Mouse (Mus musculus): Measurements from ENCODE around the gene Pced1a. TPM values are rescaled to one million over a fixed set of nuclear protein-coding genes. Genes with fewer than 3 reads are reported as not detected.
A peak's percentile ranks its signal among the peaks of the same experiment; 100 is the strongest.

Gene Pced1a
- polyA plus RNA-seq, 1 experiment from 2014 or later = 9.0 TPM

DNA sequence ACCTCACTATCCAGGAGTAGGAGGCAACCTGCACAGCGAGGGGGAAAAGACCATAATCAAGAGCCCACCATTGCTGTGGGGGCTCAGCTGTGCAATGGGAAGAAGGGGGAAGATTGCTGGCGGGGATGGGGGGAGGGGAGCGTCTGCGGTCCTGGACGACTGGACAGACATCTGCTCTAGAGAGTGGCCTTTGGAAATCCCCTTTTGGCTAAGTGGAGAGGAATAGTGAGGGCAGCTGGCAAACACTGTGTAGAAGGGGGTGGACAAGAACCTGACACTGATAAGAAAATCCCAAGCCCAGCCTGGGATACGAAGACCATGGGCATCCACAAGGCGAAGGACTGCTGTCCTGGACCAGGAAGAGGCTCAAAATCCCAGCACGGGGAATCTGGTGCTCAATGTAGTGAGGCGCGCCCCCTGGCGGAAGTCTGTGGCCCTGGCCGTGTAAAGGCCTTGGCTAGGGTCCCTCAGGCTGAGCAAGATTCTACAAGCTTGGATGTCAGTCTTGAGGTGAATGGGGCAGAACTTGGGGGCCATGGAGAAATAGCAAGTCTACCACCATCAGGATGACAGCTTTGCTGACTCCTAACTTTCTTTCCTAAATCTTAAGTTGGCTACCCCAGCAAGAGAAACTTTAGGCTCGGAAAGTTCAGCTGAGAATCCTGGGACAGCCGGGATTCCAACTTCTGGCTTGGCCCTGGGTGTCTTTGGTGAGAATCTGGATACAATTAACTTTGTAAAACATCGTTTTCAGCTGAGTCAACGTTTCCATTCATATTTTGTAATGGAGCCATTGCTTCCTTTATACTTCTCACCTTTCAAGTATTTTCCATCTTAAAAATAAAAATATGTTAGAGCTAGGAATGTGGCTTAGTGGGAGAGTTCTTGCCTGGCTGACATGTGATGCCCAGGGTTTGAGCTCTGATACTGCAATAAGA, 12.7 kb downstream of the Pced1a start:
- ATAC-seq (ENCODE audit: insufficient number of reproducible peaks, low FRiP score) = no peak
- Histone ChIP-seq H3K9ac (no peak overlapping the region), H3K27ac (ENCODE audit: poor library complexity, severe bottlenecking) (no peak overlapping the region), H3K4me1 (replicated peaks) (peaks cover 3% of the 10 kb centered on the region; the same call in 1 of the 2 replicates), H3K27me3 (replicated peaks) (0 out of 2 replicates have a peak, but pooled peaks cover under 1% of the 10 kb centered on the region), H3K4me2 (no peak overlapping the region), H3K4me3 (no peak overlapping the region), H3K9me3 (replicated peaks) (no peaks in the 10 kb centered on the region), H3K36me3 (no peaks in the 10 kb centered on the region)
- 34% methylated on average over 16 of the region's 16 CpGs for WGBS

DNA sequence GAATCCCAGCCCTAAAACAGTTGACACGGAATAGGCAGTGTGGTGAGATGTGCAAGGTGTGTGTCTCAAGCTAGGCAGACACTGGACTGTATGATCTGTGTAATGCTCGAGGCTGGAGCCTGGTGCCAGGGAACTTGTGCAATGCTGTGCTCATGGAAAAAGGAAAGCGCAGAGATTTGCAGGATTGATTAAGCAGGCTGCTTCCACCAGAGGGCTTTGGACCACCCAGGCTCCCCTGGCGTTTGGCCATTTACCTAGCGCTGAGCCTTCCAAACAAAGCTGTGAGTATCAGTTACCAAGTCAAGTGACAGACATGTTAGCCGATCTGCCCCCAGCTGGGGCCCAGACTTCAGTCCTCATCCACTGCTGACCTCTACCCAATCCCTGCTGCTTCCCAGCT, 16.3 kb downstream of the Pced1a start:
- no peak for ATAC-seq (ENCODE audit: insufficient number of reproducible peaks, low FRiP score)
- Histone ChIP-seq H3K9ac (no peak overlapping the region), H3K27ac (ENCODE audit: poor library complexity, severe bottlenecking) (no peak overlapping the region), H3K36me3 (no peaks in the 10 kb centered on the region), H3K27me3 (replicated peaks) (0 out of 2 replicates have a peak, but pooled peaks cover 8% of the 10 kb centered on the region), H3K9me3 (replicated peaks) (no peaks in the 10 kb centered on the region), H3K4me2 (no peak overlapping the region), H3K4me3 (no peak overlapping the region), H3K4me1 (replicated peaks) (peaks cover 3% of the 10 kb centered on the region; the same call in 1 of the 2 replicates)
- WGBS = 16% methylated on average over 6 of the region's 6 CpGs

DNA sequence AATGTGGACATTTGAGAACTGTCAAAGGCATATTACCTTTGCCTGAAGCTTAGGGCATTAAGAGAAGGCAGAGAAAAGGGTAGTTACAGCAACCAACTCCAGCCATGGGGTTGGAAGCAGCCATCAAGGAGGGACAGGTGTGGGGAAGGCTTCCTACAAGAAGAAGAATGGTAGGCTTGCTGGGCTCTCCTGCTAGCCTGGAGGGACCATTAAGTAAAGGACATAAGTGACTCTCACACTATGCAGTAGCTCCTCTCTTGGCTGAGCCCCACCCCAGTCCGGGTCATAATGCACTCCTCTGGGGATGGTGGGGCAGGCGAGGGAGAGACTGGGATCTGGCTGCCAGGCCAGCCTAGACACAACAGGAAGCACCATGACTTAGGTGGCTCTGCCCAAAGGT, 18.3 kb downstream of the Pced1a start, which contains the start of gene Tmem239:
TSS of gene Tmem239 (plus strand) at position 301 of the 400 bp plus-strand sequence.
- Histone ChIP-seq H3K9ac (no peak within 1 kb of the TSS), H3K27ac (ENCODE audit: poor library complexity, severe bottlenecking) (no peak within 1 kb of the TSS), H3K27me3 (replicated peaks) (0 out of 2 replicates have a peak, but pooled peaks cover 8% of the 10 kb centered on the region), H3K36me3 (no peaks in the 10 kb centered on the region), H3K4me3 (no peak within 1 kb of the TSS), H3K4me1 (replicated peaks) (no peaks in the 10 kb centered on the region), H3K9me3 (replicated peaks) (no peaks in the 10 kb centered on the region), H3K4me2 (no peak within 1 kb of the TSS)
- 76% methylated on average over 2 of the region's 2 CpGs for WGBS
- 0 out of 2 replicates have a peak, but pooled peaks have one; percentile 18 for ATAC-seq (ENCODE audit: insufficient number of reproducible peaks, low FRiP score)

DNA sequence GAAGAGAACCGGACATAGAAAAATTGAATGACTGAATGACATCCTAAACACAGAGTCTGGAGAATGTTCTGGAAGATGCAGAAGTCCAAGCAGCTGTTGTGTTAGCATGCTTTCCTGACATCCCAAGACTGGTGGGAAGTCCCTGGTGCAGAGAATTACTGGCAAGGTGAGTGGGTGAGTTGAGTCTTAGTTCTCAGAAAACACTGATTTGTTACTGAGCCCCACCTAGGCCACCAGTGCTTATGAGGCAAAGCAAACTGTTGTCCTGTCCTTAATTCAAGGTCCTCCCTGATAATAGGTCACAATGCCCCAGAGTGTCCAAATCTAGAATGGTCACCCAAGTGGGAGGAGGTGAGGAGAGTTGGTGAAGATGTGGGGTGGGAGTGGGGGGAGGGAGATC, 19.6 kb downstream of the Pced1a start, which contains the start of the genes Gm28372 and 1700020A23Rik:
TSS of gene Gm28372 (plus strand) at position 301 of the 400 bp plus-strand sequence.
TSS of gene 1700020A23Rik (plus strand) at position 321 of the 400 bp plus-strand sequence.
- no peaks in the 10 kb centered on the region for H3K9me3 ChIP-seq (replicated peaks)
- H3K9ac ChIP-seq = no peak within 1 kb of the TSS
- no peak within 1 kb of the TSS for H3K27ac ChIP-seq (ENCODE audit: poor library complexity, severe bottlenecking)
- H3K36me3 ChIP-seq = no peaks in the 10 kb centered on the region
- H3K4me3 ChIP-seq = no peak within 1 kb of the TSS
- WGBS = 87% methylated on average over 1 of the region's 1 CpGs
- ATAC-seq (ENCODE audit: insufficient number of reproducible peaks, low FRiP score) = no peak
- H3K4me2 ChIP-seq = no peak within 1 kb of the TSS
- 0 out of 2 replicates have a peak, but pooled peaks cover 8% of the 10 kb centered on the region for H3K27me3 ChIP-seq (replicated peaks)
- H3K4me1 ChIP-seq (replicated peaks) = no peaks in the 10 kb centered on the region

DNA sequence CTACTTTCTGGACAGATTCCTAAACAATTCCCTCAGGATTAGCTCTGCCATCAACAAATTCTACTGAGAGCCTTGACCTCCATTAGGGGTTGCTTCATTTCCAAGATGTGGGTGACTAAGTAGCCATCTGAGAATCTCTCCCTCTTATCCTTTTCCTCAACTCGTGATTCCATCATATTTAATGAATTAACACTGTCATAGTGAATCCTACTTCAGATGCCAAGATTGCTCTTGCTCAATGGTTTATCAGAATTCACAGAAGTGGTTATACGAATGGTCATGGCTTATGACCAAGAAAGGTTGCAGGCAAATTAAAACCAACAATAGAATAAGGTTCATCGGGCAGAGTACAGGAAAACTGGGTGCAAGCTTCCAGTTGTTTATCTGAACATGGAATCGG, 22.6 kb downstream of the Pced1a start:
- no peak for ATAC-seq (ENCODE audit: insufficient number of reproducible peaks, low FRiP score)
- WGBS = 70% methylated on average over 4 of the region's 4 CpGs

DNA sequence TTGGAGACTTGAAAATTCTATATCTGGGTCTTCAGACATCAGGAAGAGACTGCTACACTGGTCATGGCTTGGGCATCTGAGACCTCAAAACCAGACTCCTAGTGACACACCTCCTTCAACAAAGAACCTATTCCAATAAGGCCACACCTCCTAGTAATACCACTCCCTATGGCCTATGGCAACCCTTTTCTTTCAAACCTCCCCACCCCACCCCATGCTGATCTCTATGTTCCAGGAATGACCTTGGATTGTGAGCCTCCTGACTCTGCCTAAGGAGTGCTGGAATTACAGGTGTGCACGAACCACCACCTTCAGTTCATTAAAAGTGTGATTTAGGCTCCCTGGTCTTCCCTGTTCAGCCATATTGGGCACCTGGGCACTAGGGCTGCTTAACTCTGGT, 24.5 kb downstream of the Pced1a start:
- no peaks in the 10 kb centered on the region for H3K9me3 ChIP-seq (replicated peaks)
- H3K27ac ChIP-seq (ENCODE audit: poor library complexity, severe bottlenecking) = no peak overlapping the region
- 0 out of 2 replicates have a peak, but pooled peaks cover 4% of the 10 kb centered on the region for H3K36me3 ChIP-seq
- no peak overlapping the region for H3K4me2 ChIP-seq
- ATAC-seq (ENCODE audit: insufficient number of reproducible peaks, low FRiP score) = no peak
- H3K4me1 ChIP-seq (replicated peaks) = 0 out of 2 replicates have a peak, but pooled peaks cover 6% of the 10 kb centered on the region
- H3K4me3 ChIP-seq = no peak overlapping the region
- 0 out of 2 replicates have a peak, but pooled peaks cover 8% of the 10 kb centered on the region for H3K27me3 ChIP-seq (replicated peaks)
- WGBS = 82% methylated on average over 1 of the region's 1 CpGs
- no peak overlapping the region for H3K9ac ChIP-seq

More for the DNA sequence above, 22.6 kb downstream of the Pced1a start:
- no peaks in the 10 kb centered on the region for H3K9me3 ChIP-seq (replicated peaks)
- H3K4me2 ChIP-seq = no peak overlapping the region
- H3K27ac ChIP-seq (ENCODE audit: poor library complexity, severe bottlenecking) = no peak overlapping the region
- H3K4me1 ChIP-seq (replicated peaks) = 0 out of 2 replicates have a peak, but pooled peaks cover 6% of the 10 kb centered on the region
- H3K4me3 ChIP-seq = no peak overlapping the region
- H3K27me3 ChIP-seq (replicated peaks) = 0 out of 2 replicates have a peak, but pooled peaks cover 16% of the 10 kb centered on the region
- H3K9ac ChIP-seq = no peak overlapping the region
- H3K36me3 ChIP-seq = no peaks in the 10 kb centered on the region

DNA sequence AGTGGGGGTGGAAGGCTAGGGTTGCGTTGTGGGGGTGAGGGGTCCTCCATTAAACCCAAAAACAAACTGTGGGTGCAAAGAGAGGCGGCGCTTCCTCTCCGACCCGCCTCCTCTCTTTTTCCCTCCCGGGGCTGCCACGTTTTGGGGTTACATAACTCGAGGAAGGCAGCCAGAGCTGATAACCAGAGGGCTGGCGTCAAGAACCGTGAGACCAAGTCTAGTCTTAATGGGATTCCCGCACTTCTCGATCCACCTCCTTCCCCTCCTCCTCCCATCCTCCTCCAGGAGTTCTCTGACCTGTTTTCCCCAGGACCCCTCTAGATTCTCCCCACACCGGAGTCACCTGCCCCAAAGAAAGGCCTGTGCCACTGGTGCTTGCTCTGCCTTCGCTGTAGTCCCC, 26.4 kb downstream of the Pced1a start:
- Histone ChIP-seq H3K27me3 (replicated peaks) (0 out of 2 replicates have a peak, but pooled peaks cover 8% of the 10 kb centered on the region), H3K9me3 (replicated peaks) (no peaks in the 10 kb centered on the region), H3K4me2 (peak overlapping the region; percentile 96), H3K27ac (ENCODE audit: poor library complexity, severe bottlenecking) (no peak overlapping the region), H3K36me3 (peaks cover 20% of the 10 kb centered on the region), H3K4me3 (peak overlapping the region; percentile 72), H3K9ac (peak overlapping the region; percentile 81; the same call in 1 of the 2 replicates), H3K4me1 (replicated peaks) (0 out of 2 replicates have a peak, but pooled peaks cover 6% of the 10 kb centered on the region)
- no peak for ATAC-seq (ENCODE audit: insufficient number of reproducible peaks, low FRiP score)
- 11% methylated on average over 14 of the region's 14 CpGs for WGBS

DNA sequence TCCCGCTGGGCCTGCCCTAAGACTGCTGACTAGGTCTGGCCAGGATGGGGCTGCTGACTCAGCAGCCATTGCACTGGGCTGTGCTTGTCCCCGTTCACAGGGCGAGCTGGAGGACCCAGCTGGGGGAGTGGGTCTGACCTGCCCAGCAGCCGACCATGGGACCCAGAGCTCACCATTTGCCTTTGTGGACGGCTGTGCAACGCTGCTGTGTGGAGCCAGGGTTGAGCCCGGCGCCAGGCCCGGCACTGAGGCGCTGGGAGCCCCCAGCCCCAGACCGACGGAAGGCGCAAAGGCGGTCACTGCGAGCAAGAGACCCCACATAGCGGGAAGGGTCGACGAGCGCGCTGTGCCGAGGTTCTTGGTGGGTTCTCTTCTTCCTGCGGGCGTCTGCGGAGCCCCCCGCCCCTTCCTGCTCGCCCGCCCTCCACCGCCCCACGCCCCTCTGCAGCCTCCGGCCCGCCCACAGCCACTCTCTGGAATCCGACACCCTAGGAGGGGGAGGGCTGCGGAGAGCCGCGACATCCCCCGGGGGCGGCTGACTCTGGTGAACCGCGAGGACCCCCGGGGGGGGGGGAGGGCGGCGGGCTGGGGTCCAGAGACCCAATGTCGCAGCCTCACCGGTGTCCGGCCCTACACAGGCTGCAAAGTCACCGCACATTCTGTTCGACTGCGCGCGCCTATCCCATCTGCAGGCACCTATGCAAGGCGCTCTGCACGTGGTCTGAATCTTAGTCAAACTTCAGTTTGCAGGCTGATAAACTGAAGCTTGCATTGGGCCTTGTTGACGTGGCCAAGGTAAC, 27.1 kb downstream of the Pced1a start, which contains the start of gene Cpxm1:
TSS of gene Cpxm1 (minus strand) at position 389 of the 800 bp plus-strand sequence.
- Histone ChIP-seq H3K27ac (ENCODE audit: poor library complexity, severe bottlenecking) (0 out of 2 replicates have a peak within 1 kb of the TSS, but pooled peaks have one; percentile 32), H3K4me2 (peak within 1 kb of the TSS; percentile 96), H3K27me3 (replicated peaks) (0 out of 2 replicates have a peak, but pooled peaks cover 8% of the 10 kb centered on the region), H3K4me1 (replicated peaks) (0 out of 2 replicates have a peak, but pooled peaks cover 6% of the 10 kb centered on the region), H3K9ac (peak within 1 kb of the TSS; percentile 81), H3K9me3 (replicated peaks) (no peaks in the 10 kb centered on the region), H3K4me3 (peak within 1 kb of the TSS; percentile 72), H3K36me3 (peaks cover 25% of the 10 kb centered on the region)
- WGBS = under 1% methylated on average over 36 of the region's 53 CpGs
- peak; percentile 85 for ATAC-seq (ENCODE audit: insufficient number of reproducible peaks, low FRiP score)

DNA sequence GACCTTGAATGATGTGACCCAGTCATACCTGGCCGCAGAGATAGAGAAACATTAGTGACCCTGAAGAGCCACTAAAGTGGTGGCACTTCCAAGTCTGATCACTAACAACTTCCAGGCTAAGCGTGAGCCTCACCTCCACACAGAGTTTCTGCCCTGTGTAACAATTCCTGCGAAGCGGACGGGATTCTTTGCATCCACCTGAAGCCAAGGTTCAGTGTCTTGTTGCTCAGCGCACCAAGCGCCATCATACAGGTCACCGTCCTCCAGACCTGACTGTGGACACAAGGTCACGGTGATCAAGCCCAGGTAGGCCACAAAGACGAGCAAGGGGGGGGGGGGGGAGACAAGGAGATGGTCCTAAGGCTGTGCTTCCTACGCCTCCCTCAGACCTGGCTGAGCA, 28.8 kb downstream of the Pced1a start:
- no peak overlapping the region for H3K4me2 ChIP-seq
- no peak overlapping the region for H3K4me3 ChIP-seq
- no peaks in the 10 kb centered on the region for H3K9me3 ChIP-seq (replicated peaks)
- peaks cover 33% of the 10 kb centered on the region for H3K36me3 ChIP-seq
- WGBS = 87% methylated on average over 11 of the region's 11 CpGs
- 0 out of 2 replicates have a peak, but pooled peaks cover 8% of the 10 kb centered on the region for H3K27me3 ChIP-seq (replicated peaks)
- 0 out of 2 replicates have a peak, but pooled peaks cover 6% of the 10 kb centered on the region for H3K4me1 ChIP-seq (replicated peaks)
- ATAC-seq (ENCODE audit: insufficient number of reproducible peaks, low FRiP score) = no peak
- H3K27ac ChIP-seq (ENCODE audit: poor library complexity, severe bottlenecking) = no peak overlapping the region
- no peak overlapping the region for H3K9ac ChIP-seq

DNA sequence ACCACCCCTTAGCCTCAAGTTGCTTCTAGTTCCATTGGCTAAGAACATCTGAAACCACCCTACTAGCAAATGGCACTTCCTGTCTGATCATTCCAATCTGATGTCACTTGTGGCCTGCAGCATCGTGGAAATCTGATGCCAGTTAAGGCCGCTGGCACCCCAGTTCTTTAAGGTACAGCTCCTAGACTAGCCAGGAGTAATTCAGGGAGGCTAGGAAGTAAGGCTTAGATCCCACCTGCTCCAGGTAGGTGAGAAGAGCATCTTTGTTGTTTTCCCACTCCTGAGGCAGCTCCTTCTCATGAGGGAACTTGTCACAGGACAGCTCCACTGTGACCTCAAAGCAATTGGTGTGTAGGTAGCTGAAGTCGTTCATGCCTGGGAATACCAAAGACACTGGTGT, 31.7 kb downstream of the Pced1a start:
- Histone ChIP-seq H3K4me3 (no peak overlapping the region), H3K9me3 (replicated peaks) (no peaks in the 10 kb centered on the region), H3K27me3 (replicated peaks) (no peaks in the 10 kb centered on the region), H3K36me3 (peaks cover 33% of the 10 kb centered on the region), H3K9ac (no peak overlapping the region), H3K27ac (ENCODE audit: poor library complexity, severe bottlenecking) (no peak overlapping the region), H3K4me2 (no peak overlapping the region), H3K4me1 (replicated peaks) (0 out of 2 replicates have a peak, but pooled peaks cover 2% of the 10 kb centered on the region)
- 77% methylated on average over 3 of the region's 3 CpGs for WGBS
- ATAC-seq (ENCODE audit: insufficient number of reproducible peaks, low FRiP score) = no peak
